Mouse (Mus musculus): ENCODE results near the gene Olfr318.

- TF ChIP-seq GATA1 (IDR thresholded peaks at IDR 0.05; ENCODE audit: borderline replicate concordance, low read length) (no peak), FLI1 (IDR thresholded peaks at IDR 0.05; ENCODE audit: low read length) (no peak)
These were observed 43.0 kb downstream of the Olfr318 start, which contains the start of gene Olfr320 for GRCm38 (mm10) chr11:58680799-58681198.

Measured in megakaryocyte, embryonic 14.5 days (primary cell).